Mouse (Mus musculus) left cerebral cortex, postnatal 14 days (tissue): ENCODE measurements at regions not wholly inside any gene's neighbourhood (a gene's known extent, or its start where the extent isn't known, plus 50 kb on each side); places are given as distances from the start of the nearest gene placed in this dataset.

Source experiments
- DNase-seq, 2 experiments: peaks; one replicate each; pipeline ENCODE4 v3.0.0; 2021 to 2022; ENCODE audit warnings: low spot score in 2 of 2, mixed read lengths in 1 of 2
- intact Hi-C: fragments of 180-260 bp; cut with DNase I; formaldehyde crosslinking; loops from one replicate; pipeline ENCODE4 v1.15.1; 2025

GRCm38 (mm10) chr6:133904501-133904900 is 50.9 kb upstream of the Kap start:
- intact Hi-C loops = loop anchor here (2.0 kb wide), 1 partner anchor 484 kb away; no protein-coding TSS in a partner anchor
- DNase-seq = peak; percentile 18 to 20

DNA sequence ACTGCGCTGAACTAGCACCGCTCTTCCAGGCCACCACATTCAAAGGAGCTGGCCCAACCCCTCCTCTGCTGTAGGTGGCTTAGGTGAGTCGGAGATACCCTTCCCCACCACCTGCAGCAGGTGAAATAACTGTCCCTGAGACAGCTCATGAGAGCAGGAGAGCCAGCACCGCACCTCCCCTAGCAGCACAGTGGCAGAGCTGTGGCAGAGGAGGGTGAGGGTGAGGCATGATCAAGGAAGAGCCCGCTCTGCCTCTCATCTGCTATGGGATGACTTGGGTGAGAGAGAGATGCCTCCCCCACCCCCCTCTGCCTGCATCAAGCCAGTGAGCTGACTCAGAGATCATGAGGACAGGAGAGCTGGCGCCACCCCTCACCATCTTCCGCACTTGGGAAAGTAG is 81.1 kb upstream of the Kap start:
- no peak for DNase-seq
- intact Hi-C loops = no loop called here

DNA sequence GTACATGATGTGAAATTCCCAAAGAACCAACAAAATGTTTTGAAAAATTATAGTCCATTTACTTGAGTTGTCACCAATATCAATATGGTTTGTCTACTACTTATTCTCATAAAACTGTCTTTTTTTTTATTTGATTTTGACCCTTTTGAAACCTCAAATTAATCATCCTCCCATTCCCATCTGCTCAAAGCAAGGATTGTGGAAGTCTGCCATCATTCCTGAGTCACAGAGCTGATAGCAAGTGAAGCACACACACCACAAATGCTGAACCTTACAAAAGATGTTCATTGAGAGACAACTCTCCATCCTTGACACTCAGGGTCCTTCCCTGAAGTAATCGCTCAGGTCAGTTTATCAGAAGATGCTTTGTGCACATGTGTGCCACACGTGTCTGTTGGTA is 82.1 kb upstream of the Kap start:
- no peak for DNase-seq
- intact Hi-C loops = no loop called here

DNA sequence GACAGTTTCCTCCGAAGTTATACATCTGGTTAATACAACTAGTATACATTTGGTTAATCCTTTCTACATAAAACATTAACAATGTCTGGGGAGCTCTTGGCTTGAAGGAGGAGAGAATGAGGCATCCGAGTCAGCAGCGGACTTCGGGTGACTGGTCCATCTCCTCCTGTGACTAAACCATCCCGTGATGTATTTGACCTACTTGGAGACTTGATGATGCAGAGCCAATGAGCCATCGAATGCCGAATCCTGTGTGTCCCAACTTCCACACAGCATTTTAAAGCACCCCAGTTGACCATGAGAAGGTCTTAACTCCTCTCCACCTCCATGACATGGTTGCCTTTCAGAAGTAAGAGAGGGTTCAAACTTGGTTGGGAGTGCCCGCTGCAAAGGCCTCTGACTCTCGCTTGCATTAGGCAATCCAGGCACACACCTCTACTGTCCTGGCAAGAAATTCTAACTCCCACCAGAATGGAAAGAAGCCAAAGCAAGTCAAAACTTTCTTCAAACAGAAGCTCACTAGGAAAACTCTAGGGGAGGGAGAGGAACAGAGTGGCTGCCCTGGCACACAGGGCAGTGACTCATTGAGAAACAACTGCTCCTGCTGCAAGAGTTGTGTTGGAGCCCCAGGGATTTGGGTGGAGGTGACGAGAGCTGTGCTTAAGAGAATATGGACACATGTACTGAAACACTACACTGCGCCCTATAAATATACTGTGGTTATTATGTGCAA is 75.4 kb upstream of the Etv6 start:
- intact Hi-C loops = loop anchor here (1.0 to 10.0 kb wide), 3 partner anchors 77 to 645 kb away; partner anchors contain the start of gene Etv6

GRCm38 (mm10) chr6:133960713-133961112 is 74.8 kb upstream of the Etv6 start:
- DNase-seq = peak; percentile 83 to 88
- intact Hi-C loops = loop anchor here (1.0 to 10.0 kb wide), 3 partner anchors 77 to 644 kb away; partner anchors contain the start of gene Etv6

More for the DNA sequence above, 75.4 kb upstream of the Etv6 start:
- DNase-seq = no peak

- intact Hi-C loops = loop anchor here (5.0 to 10.0 kb wide), 2 partner anchors 75 to 642 kb away; partner anchors contain the start of gene Etv6
- DNase-seq = no peak
Measured at GRCm38 (mm10) chr6:133962641-133963040, 72.9 kb upstream of the Etv6 start.

DNA sequence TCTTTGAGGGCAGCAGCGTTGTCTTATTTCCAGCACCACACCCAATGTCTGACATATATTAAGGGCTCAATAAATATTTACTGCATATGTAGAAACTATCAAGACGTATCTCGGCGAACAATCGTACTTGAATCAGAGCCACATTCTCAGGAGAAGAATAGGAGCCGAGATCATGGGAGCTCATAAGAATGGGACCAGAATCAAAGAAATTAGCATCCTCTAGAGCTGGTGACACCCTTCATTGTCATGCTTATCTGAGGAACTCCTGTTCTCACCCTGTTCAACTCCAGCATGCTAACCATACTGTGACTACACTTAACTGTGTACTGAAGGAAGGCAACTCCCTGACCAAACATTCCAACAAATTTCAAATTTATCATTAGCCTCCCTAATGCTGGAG is 72.2 kb upstream of the Etv6 start:
- DNase-seq = no peak
- intact Hi-C loops = loop anchor here (5.0 to 10.0 kb wide), 2 partner anchors 74 to 642 kb away; partner anchors contain the start of gene Etv6

GRCm38 (mm10) chr6:133967286-133967685 is 68.2 kb upstream of the Etv6 start:
- intact Hi-C loops = loop anchor here (10.0 kb wide), 1 partner anchor 638 kb away; no protein-coding TSS in a partner anchor
- no peak for DNase-seq

DNA sequence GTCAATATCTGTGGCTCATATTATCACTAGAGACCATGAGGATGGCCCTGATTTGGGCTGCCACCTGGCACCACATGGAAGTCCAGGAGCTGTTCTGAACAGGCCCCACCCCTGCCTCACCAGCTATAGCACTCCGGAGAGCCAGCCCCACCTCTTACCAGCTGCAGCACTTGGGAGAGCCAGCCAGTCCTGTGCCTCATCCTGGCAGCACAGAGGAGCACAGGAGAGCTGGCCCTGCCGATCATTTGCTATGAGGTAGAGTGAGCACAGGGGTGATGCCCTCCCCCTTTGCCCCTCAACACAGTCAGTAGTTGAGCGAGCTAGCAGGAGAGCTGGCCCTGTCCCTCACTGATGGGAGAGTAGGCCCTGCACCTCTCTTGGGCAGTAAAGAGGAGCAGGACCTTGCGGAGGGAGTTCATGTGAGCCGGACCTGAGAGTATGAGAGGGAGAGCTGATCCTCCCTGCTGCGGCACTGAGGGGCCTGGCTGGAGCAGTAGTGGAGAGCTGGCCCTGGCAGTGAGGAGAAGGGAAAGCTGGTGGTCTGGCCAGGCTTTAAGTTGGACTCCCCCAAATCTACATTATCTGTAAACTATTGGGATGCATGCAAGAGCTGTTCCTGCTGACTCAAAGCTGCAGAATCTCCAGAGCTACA is 63.3 kb upstream of the Etv6 start:
- intact Hi-C loops = no loop called here
- no peak for DNase-seq

- no peak for DNase-seq
Measured at GRCm38 (mm10) chr6:133973205-133973838, 62.2 kb upstream of the Etv6 start.

DNA sequence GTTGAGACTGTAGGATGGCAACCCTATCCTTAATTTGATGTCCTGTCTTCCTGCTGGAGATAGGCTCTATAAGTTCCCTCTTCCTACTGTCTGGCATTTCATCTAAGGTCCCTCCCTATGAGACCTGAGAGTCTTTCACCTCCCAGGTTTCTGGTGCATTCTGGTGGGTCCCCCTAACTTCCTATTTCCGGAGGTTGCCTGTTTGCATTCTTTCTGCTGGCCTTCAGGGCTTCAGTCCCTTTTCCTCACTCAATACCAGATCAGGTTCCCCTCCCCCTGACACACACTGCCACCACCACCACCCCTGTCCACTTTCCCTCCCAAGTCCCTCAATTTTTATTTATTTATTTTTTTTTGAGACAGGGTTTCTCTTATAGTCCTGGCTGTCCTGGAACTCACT is 59.5 kb upstream of the Etv6 start:
- DNase-seq = no peak
- intact Hi-C loops = no loop called here

More at GRCm38 (mm10) chr6:133973205-133973838, 62.2 kb upstream of the Etv6 start:
- intact Hi-C loops = no loop called here

DNA sequence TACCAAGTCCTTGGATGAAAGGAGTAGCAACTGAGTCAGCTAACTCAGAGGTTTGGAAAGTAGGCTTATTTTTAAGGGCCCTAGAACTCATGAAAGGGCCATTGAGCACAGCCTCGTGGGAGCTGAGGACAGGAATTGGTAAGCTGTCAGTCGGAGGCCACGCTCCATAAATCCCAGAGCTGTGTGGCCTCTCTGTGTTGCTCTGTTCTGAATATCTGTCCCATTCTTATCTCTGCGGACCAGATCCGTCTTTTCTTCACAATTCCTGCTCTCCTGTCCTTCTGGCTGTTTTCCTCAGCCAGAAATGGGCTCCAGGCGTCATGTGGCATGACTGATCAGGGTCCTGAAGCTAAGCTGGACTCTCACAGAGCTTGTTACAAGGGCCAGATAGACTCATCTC is 58.6 kb upstream of the Etv6 start:
- intact Hi-C loops = no loop called here

DNA sequence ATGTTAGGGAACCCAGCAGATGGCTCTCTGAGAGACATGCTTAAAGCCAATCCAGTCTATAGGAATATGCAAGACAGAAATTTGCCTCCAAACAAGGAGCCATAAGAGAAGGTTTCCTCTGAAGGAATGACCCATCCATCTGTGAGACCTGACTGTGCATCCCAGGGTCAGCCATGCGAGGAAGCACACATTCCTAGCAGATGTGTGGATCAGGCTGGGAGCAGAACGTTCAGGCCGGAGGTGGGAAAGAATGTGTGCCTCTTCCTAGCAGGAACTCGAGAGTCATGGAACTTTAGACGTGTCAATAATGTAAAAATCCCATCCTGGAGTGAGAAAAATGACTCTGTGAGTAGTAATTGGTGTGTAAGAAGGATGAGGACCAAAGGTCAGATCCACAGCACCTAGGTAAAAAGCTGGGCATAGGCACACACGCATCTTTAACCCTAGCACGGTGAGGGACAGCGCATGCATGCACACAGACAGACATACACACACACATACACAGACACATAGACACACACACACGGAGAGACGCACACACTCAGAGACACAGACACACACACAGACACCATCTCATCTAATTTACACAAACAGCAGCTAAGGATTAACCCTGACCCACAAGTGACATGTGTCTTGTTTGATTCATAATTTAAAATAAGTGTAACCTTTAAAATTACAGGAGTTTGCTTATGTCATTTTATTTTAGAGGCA is 51.5 kb upstream of the Etv6 start:
- intact Hi-C loops = no loop called here
- DNase-seq = no peak

More for the DNA sequence above, 58.6 kb upstream of the Etv6 start:
- DNase-seq = no peak

DNA sequence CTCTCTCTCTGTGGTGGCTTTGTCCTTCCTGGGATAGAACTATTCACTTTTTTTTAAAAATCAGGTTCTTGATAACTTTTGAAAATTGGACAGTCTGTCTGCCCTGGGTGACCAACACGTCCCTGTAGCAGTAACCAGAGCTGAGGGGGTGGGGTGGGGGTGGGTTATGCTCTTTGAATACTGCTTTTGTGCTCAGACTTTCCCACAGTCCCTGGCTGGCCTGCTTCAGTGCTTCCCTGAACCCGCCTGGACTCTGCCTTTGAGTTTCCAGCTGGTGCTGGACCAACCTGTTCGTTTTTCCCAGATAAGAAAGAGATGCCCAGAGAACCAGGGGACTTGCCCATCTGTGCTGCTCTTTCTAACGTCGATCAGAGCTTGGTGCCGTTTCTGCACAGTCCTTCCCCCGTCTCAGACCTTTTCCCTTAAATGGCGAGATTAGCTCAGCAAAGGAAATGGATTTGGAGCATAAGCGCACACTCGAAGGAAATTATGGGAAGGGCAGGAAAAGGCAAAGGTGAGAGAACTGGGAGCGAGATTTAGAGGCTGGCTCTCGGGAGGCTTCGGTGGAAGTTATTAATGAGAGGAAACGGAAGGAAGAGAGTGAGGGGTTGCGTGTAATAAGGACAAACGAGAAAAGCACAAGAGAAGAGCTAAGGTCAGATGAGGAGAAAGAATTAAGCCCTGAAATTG is 50.7 kb upstream of the Etv6 start:
- no peak for DNase-seq
- intact Hi-C loops = no loop called here
